Mouse (Mus musculus) cerebellum, postnatal 36 days (tissue): ENCODE measurements around the gene Gm6096.

Source experiments
- DNase-seq, 2 experiments: peaks; one replicate each; pipeline ENCODE4 v3.0.0; 2021 to 2022; ENCODE audit warnings: mixed read lengths in 2 of 2

The Gm6096 gene

GRCm38 (mm10) chr7:34235602-34236001 lies 15.2 kb upstream of the Gm6096 start:
- no peak for DNase-seq

DNA sequence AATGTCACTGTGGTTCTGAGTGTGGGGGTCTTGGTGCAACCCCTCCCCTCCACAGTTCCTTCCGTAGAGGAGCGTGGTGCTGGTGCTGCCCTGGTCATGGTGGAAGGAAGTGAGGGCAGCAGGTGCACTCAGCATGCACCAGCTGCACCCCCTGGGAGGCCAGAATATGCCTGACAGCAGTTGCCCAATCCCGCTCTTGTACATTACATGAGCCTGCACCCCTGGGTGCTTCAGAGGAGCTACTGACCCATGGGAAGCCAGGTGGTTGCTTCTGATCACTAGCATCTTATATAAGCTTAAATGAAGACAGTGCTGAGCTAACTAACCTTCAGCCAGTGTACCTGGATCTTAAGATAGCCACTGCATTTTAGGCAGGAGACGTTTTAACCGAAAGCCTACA lies 12.8 kb upstream of the Gm6096 start:
- no peak for DNase-seq

DNA sequence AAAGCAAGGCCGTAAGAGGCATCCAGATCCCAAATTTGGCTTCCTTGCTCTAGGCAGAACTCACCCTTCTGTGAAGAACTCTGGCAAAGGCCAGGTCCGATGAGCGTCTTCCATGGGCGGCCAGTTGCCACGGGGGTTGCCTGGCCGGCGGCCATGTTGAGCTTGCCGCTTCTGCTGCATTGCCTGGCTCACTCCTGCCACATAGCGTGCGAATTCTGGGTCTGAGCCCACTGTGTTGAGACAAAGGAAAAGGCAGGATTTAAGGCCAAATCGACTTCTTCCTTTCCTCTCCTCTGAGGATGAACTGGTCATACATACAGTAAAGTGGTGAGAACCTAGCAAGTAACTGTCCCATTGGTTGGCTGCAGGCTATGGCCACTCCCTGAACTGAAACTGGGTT lies 8.7 kb upstream of the Gm6096 start:
- peak; percentile 77 to 81 for DNase-seq

GRCm38 (mm10) chr7:34246870-34247499 lies 3.9 kb upstream of the Gm6096 start:
- DNase-seq, result no peak

GRCm38 (mm10) chr7:34252030-34252429 lies 1.2 kb downstream of the Gm6096 start:
- DNase-seq, result no peak

DNA sequence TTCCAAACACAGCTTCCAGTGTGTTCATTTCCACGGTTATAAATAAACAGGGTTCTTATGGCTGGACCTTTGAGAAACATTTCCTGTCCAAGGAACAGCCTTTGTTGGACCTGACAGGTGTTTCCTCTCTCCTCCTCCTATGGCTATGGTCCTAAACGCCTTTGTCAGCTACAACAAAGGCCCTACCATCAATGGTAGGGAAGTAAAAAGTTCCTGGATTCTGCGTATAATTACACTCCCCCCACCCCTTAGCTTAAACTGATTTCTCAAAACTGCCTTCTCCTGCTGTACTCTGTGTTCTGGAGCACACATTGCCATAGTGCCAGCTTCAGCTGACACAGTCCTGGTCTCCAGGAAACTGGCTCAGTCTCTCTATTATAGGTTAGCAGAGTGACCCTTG lies 4.3 kb downstream of the Gm6096 start:
- no peak for DNase-seq

- no peak for DNase-seq
These were observed 5.1 kb downstream of the Gm6096 start for GRCm38 (mm10) chr7:34255916-34256315.

- DNase-seq, result no peak
These were observed 6.4 kb downstream of the Gm6096 start for GRCm38 (mm10) chr7:34257279-34257678.

GRCm38 (mm10) chr7:34258407-34258806 lies 7.6 kb downstream of the Gm6096 start:
- DNase-seq, result no peak

DNA sequence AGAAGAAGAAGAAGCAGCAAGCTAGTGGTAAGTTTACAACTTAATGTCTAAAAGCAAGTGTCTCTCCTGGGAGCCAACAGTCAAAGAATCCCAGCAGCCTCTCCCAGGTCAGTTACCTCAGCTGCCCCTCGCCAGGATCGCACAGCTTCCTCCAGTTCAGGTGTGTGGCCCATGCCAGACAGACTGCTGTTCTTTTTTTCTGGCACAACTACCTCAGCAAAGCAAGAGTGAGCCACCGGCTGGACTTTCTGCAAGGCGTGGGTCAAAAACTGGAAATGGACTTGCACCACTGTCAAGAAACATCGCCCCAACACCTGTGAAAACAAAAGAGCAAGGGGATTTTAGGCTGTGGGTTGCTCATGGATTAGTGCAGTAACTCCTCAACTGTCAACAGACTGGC lies 12.6 kb downstream of the Gm6096 start:
- no peak for DNase-seq

DNA sequence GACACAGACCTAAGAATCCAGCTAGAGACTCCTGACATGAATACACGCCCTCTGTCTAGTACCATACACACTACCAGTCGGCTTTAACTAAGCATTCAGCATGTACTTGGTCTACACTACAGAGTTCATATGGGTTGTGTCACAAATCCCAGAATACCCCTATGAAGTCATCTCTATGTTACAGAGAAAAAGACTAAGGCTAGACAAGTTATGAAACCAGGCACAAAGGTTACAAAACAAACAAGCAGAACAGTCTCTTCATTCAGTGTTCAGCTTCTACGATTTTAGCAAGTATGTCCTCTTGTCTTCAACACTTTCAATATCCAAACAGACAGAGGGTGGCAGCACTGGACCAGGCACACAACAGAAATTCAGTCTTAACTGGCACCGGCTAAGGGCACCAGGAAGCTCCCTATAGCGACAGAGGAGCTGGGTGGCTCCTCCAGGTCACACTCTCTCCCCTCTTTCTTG lies 15.1 kb downstream of the Gm6096 start:
- DNase-seq, result peak; percentile 65 to 77

DNA sequence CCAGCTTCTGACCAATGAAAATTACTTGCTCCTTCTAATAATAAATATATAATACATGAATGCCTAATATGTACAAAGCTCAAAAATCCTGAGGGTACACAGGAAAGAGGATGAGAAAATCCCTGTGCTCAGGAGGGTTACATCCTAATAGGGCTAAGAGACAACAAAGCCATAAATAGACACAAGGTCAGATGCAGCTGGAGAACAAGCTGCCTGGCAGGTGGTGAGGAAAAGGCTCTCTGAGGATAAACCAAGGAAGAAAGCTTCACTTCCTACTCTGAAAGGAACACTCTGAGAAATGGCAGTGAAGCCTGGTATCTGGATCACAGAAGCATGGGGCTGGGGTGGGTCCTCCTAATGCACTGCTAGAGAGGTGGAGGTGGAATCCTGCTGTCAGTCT lies 15.6 kb downstream of the Gm6096 start:
- DNase-seq, result no peak

GRCm38 (mm10) chr7:34268463-34268862 lies 17.6 kb downstream of the Gm6096 start:
- no peak for DNase-seq

DNA sequence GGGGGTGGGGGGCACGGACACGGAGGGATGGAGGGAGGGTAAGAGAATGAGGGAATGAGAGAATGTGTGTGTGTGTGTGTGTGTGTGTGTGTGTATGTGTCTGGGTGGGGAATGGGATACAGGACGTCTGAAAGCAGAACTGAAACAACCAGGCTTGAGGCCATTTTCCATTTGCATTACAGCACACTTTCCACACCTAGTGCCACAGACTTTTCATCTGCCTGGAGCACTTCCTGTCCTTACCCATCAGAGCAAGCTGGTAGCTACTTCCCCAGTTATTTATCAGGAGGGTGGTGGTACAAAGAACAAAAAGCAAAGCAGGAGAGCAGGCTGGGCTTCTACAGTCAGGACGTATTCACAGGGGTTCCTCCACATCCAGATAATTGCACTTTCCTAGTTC lies 21.6 kb downstream of the Gm6096 start:
- no peak for DNase-seq

DNA sequence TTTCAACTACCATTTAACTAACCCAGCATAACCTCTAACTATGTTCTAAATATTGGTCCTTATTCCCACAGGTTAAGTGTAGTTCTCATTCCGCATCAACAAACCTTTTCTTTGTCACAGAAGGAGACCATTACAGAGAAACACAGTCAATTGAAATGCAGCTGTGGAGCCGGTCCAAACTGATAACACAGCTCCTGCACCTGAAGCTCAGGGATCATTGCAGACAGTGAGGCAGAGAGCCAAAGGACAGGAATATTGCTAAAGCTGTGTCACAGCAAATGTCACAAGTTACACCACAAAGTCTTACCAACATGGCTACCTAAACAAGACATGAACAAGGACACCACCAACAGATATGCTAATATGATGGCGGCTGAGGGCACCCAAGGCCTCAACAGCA lies 25.2 kb downstream of the Gm6096 start:
- no peak for DNase-seq

GRCm38 (mm10) chr7:34277656-34278055 lies 26.8 kb downstream of the Gm6096 start:
- no peak for DNase-seq

DNA sequence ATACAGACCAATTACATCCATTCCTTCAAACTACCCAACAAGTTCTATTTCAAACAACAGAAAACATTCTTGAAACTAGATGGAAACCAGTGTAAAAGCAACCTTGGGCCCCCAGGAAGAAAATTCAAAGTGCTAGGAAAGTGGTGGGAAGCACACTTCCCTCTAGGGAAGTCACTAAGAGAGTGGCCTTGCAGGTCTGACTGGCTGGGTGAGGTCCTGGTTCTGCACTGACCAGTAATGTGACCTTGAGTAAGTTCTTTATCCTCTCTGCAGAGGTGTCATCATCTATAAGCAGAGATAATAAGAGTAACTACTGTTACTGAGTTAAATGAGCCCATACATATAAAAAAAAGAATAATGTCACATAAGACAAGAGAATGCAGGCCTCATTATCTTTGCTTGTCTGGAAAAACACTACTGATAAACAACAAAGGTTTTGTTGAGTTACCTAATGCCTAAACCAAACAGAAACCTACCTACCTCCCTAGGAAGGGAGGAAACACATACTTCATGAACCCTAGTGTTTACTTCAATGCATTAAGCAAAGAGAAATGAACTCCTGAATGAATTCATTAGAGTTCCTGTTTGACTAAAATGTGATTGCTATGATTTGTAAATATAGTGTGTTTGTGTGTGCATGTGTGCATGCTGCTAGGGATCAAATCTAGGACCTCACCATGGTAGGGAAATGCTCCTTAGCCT lies 39.8 kb downstream of the Gm6096 start:
- no peak for DNase-seq

DNA sequence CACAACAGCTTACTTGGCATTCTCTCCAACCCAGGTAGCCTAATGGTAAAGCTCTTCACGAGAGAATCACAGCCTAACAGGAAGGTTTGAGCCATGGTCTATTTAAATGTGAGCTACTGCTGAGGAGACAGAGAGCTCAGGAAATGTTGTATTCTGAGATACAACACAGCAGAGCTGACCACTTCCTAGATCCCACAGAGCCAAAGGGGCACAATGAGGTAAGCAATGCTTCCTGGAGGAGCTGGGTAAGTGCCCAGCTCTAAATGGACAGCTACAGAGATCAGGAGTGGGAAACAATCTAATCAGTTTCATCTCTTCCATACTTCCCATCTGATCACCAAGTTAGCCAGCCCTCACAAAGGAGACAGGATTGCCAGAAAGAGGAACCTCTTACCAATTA lies 40.4 kb downstream of the Gm6096 start:
- no peak for DNase-seq

GRCm38 (mm10) chr7:34292633-34293032 lies 41.8 kb downstream of the Gm6096 start:
- DNase-seq, result no peak

- DNase-seq, result no peak
These were observed 45.3 kb downstream of the Gm6096 start for GRCm38 (mm10) chr7:34296124-34296523.

DNA sequence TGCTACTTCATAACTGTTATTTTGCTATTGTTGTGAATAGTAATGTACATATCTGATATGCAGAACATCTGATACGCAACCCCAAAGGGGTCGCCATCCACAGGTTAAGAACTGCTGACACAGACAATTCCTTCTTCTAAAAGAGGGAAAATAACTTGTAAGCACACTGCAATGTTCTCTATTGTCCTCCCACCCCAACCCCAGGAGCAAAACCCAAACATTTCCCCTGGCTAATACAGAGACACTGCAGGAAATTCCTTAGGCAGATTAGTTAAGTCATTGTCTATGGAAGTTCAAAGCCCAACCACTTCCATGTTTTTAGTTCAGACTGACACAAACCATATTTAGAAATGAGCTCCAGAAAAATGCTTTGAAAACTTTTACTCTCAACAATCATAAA lies 48.0 kb downstream of the Gm6096 start:
- DNase-seq, result no peak
